Mouse (Mus musculus): ENCODE measurements around the gene Gnmt.

Gnmt gene

GRCm38 (mm10) chr17:46703971-46704886, 24.7 kb downstream of the Gnmt start:
- peak; percentile 15; the same call in 1 of the 2 replicates for ATAC-seq (ENCODE audit: low TSS enrichment)

- no peak for ATAC-seq (ENCODE audit: low TSS enrichment)
Observed at GRCm38 (mm10) chr17:46702506-46702905, 26.5 kb downstream of the Gnmt start.

- ATAC-seq (ENCODE audit: low TSS enrichment) = no peak
Observed at GRCm38 (mm10) chr17:46702100-46702499, 26.9 kb downstream of the Gnmt start.

DNA sequence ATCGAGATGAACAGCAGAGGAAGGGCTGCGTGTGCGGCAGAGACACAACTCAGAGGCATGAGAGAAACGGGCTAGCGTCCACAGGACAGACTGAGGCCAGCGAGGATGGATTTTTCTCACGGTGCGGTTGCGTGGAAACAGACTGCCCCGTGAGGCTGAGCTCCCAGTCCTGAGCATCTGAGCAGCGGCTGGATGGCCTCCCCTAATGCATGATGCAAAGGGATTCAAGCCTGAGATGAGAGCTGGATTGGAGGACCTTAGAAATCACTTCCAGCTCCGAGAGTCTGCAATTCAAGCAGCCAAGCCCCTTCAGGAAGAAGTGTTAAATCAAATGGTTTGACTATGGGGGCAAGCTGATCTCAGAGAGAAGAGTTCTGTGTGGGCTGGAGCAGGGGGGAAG, 27.5 kb downstream of the Gnmt start:
- no peak for ATAC-seq (ENCODE audit: low TSS enrichment)

GRCm38 (mm10) chr17:46699912-46700311, 29.1 kb downstream of the Gnmt start:
- no peak for ATAC-seq (ENCODE audit: low TSS enrichment)

DNA sequence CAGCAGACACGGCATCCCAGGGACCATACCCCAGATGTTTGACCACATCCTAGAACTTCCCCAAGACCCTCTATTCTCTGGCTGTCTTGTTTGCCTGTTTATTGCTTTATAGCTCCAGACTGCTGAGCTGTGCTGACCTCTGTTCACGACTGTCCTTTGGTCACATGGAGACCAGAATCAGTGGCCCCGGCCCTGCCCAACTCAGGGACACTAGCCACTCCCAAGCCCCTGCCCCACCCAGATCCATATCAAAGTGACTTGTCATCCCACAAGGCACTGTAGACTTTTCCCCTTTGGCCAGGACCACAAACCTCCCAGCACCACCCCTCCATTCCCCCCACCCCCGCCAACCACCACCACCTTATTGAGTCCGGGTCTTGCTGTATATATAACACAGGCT, 29.7 kb downstream of the Gnmt start:
- no peak for ATAC-seq (ENCODE audit: low TSS enrichment)

- no peak for ATAC-seq (ENCODE audit: low TSS enrichment)
Observed at GRCm38 (mm10) chr17:46698515-46698914, 30.5 kb downstream of the Gnmt start.

- no peak for ATAC-seq (ENCODE audit: low TSS enrichment)
Observed at GRCm38 (mm10) chr17:46694517-46695063, 34.4 kb downstream of the Gnmt start.

- no peak for ATAC-seq (ENCODE audit: low TSS enrichment)
Observed at GRCm38 (mm10) chr17:46691390-46691789, 37.6 kb downstream of the Gnmt start.

DNA sequence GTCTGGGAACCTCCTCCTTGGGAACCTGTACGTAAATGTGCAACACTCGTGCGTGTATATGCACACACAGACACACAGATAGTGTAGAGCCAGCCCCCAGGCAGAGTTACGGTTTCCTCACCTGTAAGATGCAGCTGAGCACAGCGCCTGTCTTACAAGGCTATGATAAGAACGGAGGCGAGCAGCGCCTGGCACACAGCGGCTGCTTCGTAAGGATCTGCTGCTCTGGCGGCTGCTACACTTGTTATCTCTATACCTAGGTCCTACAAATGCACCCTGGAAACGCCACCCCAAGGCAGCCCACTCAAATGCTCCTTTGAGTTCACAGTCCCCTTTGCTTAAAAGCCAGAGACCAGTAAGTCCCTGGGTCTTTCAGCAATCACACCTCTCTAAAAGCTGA, 38.3 kb downstream of the Gnmt start:
- no peak for ATAC-seq (ENCODE audit: low TSS enrichment)

GRCm38 (mm10) chr17:46685913-46686312, 43.1 kb downstream of the Gnmt start:
- ATAC-seq (ENCODE audit: low TSS enrichment) = no peak

- no peak for ATAC-seq (ENCODE audit: low TSS enrichment)
Observed at GRCm38 (mm10) chr17:46682654-46683389, 46.1 kb downstream of the Gnmt start.

GRCm38 (mm10) chr17:46681466-46682118, 47.4 kb downstream of the Gnmt start:
- no peak; the same call in 1 of the 2 replicates for ATAC-seq (ENCODE audit: low TSS enrichment)

GRCm38 (mm10) chr17:46680760-46681373, 48.1 kb downstream of the Gnmt start, which contains the start of gene Klhdc3:
TSS of gene Klhdc3 (minus strand) at chr17:46680914.
- ATAC-seq (ENCODE audit: low TSS enrichment) = peak; percentile 91

- peak; percentile 3 for ATAC-seq (ENCODE audit: low TSS enrichment)
Observed at GRCm38 (mm10) chr17:46679843-46680759, 48.9 kb downstream of the Gnmt start.

GRCm38 (mm10) chr17:46678911-46679310, 50.1 kb downstream of the Gnmt start:
- ATAC-seq (ENCODE audit: low TSS enrichment) = no peak

DNA sequence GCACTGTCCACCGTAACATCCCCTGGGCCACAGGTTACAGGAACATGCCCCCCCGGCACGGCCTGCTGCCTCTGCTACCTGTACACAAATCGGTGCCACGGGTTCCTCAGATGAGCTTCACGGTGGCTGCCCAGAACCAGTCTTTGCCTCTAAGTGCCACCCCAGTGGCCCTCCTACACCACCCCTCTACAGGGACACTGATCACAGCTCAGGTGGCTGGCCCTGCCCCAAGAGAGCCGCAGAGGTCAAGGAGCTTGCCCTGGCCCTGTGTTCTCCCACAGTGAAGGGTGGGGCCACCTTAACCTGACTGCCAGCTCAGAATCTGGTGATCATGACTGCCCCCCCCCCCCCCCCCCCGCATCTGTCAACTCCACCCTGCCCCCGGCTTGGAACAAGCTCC, 50.6 kb downstream of the Gnmt start, which contains the start of gene Mea1:
TSS of gene Mea1 (plus strand) at position 378 of the 400 bp plus-strand sequence.
- ATAC-seq (ENCODE audit: low TSS enrichment) = no peak

All from frontal cortex, adult (tissue).